Mouse (Mus musculus) MEL-GATA-1-ER (cell line): Measurements from ENCODE around the gene Gm44511.
"Not testable (repeated sequence)": the region's sequence is repeated elsewhere in the genome, so short reads cannot be mapped to it uniquely, and the experiment has no call there.

Experiments
- DNase-seq: peaks from one replicate; pipeline ENCODE4 v3.0.0-alpha.2; 2012; ENCODE audit warnings: low read depth; ENCODE audit errors: extremely low read depth

Gm44511 gene

DNA sequence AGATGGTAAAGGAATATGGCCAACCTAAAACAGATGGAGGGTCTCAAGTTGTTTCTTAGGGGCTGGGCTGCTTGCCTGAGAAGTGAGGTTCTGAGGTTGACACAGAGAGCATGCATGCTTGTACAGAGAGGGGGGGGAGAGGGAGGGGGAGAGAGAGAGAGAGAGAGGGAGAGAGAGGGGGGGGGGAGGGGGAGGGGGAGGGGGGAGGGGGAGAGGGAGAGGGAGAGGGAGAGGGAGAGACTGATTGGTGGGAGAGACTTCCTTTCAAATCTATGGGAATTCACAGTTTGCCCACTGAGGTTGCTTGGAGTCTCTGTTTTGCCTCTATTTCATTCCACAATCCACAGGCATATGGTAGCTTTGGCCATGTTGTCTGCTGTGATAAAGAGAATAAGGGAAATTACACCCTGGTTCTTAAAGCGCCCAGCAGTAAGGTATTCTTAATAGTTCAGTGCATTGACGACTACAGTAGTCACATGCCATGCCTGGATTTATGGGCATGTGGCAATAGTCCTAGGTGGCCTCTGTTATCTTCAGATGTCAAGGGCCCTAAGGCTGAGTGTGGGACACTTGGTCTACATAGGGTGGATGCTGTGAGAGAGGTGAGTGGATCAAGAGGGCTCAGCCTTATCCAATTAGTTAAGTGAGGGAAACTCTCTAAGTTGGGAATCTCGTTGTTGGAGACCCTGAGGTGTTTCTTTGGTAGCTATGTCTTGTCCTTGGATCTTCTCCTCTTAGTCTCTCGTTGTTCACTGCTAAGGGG lies 15.4 kb upstream of the Gm44511 start:
- no peak for DNase-seq

DNA sequence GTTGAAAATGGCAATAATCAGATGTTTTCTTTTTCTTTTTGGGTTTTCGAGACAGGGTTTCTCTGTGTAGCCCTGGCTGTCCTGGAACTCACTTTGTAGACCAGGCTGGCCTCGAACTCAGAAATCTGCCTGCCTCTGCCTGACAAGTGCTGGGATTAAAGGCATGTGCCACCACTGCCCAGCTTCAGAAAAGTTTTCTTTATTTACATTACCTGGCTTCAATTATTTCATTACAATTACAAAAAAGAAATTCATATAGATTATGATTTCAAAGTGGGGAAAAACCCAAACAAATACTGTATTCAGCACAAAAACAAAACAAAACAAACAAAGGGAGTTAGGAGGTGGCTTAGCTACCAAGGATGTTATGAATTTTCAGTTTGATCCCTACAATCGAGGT lies 14.6 kb upstream of the Gm44511 start:
- not testable (repeated sequence) for DNase-seq

DNA sequence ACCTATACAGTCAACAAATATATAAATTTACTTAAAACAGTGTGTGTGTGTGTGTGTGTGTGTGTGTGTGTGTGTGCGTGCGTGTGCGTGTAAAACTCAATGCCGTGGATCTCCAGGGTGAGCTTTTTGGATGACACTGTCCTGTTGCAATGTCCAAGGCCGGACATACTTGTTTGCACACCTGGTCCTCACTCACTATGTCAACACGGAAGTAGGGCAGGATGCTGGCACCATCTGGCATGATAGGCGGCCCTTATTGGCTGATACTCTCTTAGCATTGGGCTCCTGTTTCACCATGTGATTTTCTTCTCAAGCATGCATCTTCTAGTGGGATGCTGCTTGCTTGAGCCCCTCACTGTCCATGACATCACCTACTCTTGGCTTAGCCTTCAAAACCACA lies 13.8 kb upstream of the Gm44511 start:
- no peak for DNase-seq

DNA sequence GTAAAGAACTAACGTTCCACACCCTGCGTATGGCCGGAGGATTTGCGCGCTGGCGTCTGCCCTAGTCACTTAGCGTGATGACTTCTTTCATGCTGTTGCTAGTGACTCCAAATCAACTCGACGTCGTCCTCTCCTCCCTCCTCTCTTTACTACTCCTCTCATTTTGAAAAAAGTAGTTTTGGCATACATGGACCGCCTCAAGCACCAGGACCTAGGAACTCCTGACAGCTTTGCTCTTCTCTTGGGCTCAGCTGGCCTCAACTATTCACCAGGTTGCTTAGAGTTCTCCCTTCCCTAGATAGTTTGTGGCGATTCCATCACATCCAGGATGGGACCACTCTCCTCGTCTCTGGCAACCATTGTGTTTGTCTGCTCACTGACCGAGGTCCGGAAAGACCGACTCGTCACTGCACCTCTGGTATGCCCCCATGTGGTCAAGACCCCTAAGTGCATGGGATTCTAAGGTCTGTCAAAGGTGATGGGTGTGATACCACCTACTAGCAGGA lies 13.2 kb upstream of the Gm44511 start:
- DNase-seq: peak; percentile 78

DNA sequence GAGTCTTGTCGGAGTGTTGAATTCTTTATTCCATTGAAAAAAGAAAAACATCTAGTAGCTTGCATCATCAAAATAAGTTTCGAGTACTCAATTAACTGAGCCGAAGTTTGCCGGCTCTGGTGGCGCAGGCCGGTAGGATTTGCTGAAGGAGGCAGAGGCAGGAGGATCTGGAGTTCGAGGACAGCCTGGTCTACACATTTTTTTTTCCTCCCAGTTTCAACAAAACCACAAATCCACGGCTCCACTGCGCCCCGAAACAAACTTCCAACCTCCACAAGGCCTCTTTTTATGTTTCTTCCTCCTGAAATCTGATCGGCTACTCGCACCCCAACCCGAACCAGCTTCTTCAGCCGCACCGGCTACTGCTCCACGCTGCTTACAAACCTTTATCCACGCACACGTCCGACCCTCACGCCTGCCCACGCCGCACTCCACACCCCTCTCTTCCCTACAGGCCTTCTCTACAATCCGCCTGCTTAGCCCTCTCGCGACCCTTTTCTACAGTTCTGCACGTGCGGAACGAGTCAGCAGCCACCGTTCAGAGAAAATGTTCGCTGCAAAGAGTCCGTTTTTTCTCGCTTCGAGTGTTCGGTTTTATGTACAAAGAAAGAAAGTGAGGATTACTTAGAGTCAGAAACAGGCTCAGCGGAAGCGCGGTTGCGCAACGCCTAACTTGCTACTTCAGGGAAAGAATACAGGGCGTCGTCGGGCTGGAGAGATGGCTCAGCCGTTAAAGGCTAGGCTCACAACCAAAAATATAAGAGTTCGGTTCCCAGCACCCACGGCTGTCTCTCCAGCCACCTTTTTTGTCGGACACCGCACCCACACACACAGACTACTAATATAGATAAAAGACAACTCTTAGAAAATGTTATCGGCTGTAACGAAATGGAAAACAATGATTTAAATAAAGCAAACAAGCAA lies 12.5 kb upstream of the Gm44511 start:
- no peak for DNase-seq

DNA sequence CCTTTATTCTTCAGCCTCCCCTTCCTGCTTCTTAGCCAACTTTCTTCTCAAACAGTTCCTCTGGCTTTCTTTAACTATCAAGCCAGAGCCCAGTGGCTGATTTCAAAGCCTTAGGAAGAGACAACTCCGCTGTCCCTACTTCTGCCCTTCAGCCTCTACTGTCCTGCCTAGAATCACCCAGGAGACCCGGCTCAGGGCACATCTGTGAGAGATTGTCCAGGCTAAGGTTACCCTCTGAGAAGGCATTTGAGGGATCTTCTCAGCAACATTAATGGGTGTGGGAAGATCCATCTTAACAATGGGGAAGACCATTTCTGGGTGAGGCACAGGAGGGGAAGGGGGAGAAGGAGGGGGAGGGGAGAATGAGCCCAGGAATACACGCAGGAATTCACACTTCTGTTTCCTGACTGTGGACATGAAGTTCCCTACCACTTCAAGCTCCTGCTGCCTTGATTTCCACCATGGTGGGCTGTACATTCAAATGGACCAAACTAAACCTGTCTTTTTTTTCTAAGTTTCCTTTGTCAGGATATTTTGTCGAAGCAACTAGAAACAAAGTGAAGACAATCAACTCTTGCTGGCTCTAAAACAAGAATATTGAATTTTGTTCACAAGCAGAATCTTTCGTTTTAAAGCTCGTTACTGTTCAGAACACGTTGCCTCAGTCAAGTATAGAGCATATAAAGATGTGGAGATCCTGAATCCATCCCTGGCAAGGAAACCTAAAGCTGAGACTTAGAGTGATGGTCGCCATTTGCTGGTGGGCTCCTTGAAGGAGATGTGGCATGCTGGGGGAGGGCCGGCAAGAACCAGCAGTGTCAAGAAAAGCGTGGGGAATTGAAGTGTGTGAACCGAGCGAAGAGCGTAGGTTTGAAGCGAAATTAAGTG lies 11.6 kb upstream of the Gm44511 start:
- peak; percentile 73 for DNase-seq

DNA sequence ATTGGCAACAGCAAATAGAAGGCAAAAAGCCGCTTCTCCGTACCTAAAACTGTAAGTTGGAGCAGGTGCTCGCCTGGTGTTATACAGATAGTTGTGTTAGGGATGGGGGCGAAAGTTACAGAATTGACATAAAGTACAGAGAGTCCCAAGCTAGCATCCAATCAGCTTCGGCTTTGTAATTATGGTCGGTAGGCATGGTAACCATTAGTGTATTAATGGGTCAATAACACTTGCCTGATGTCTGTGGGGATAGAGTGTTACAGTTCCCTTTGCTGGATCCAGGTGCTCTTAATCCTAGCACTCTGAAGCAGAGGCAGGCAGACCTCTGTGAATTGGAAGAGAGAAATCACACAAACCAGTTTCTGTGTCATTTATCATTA lies 10.8 kb upstream of the Gm44511 start:
- DNase-seq: peak; percentile 52

DNA sequence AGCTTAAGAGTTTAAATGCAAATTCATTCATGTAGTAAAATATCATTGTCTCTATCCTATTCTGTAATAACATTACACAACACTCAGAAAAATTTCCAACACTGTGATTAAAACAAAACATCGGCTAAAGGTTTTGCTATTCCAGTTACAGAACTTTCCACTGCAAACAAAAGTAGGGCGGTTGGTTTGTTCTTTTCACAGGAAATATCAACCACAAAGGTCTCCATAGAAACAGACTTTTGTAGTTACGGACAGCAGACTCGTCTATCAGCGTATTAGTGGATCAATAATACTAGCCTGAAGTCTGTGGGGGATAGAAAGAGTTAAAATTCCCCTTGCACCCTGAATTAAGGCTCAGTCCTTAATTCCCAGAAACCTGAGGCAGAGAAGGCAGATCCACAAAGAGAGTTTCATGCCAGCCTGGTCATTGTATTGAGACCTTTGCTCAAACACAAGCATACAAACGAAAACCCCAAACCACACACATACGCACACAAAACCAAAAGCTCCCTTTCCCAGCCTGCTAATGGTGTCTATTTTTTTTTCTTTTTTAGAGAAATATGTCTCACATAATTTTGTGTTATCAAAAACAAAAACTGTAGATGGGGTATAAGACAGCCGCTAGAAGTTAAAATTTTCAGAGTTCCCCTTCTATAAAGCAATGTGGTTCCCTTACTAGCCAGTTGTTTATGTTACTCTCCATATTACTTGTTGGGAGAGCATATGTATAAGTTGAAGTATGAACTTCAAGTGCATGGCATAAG lies 10.3 kb upstream of the Gm44511 start:
- no peak for DNase-seq

DNA sequence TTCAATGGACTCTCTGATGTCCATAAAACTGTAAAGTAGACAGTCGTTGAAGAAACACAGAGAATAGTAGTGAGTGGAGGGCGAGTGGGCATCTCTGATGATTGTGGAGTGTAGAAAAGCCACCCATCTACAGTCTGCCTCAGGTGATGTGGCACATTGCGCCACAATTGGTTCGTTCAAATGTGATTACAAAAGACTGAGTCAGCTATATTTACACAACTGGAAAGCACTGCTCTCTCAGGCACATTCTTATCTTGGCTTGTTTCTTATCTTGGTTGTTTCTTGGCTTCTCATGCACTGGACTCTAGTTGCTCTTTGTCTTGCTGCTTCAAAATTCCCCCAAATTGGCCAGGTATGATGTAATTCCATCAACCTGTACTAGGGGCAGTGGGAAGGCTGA lies 9.5 kb upstream of the Gm44511 start:
- no peak for DNase-seq

DNA sequence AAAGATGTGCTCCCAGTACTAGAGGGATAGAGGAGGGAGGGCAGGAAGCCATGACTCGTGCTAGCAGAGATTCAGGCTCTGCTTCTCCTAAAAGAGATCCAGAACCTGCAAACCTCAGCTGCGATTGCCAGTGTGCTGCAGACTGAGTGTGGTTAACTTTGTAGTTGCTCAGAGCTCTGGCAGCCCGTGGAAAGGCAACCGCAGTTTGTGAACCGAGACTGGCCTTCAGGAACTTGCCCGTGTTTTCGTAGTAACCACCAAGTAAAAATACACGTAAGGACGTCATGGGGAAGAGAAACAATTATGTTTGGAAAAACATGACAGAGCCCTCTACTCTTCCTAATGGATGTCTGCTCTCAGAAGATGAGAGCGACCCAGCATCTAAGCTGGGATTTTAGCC lies 6.9 kb upstream of the Gm44511 start:
- no peak for DNase-seq

DNA sequence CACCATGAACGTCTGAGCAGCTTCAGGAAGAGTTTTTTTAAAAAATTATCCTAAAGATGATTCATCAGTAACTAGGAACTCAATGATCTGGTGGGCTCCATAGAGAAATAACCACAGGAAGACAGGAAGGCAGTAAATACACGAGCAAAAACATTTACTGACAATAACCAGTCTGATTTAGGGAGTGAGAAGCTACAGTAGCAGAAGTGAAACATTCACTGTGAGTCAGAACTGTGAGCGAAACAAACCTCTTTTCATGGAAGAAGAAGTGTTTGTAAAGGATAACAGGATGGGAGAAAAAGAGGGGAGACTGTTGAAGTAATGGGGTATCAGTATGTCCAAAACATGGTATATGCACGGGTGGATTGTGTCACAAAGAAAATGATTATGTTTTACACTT lies 3.7 kb upstream of the Gm44511 start:
- no peak for DNase-seq

DNA sequence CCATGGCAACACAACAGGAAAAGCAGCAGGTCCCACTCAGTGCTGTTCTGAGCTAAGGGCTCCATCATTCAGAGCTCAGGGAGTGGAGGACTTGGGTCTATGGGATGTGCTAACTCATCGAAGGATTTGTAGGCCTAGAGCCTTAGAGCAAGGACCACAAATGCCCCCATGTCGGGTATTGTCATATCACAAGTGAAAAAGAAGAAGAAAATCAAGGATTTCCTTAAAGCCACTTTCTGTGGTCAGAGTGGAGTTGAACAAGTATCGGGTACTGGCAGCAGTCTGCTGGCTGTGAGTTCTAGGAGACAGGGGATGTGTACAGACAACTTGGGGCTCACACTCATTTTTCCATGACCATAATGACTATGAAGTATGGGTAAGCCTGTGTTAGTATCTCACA lies 666 bp upstream of the Gm44511 start:
- DNase-seq: no peak

DNA sequence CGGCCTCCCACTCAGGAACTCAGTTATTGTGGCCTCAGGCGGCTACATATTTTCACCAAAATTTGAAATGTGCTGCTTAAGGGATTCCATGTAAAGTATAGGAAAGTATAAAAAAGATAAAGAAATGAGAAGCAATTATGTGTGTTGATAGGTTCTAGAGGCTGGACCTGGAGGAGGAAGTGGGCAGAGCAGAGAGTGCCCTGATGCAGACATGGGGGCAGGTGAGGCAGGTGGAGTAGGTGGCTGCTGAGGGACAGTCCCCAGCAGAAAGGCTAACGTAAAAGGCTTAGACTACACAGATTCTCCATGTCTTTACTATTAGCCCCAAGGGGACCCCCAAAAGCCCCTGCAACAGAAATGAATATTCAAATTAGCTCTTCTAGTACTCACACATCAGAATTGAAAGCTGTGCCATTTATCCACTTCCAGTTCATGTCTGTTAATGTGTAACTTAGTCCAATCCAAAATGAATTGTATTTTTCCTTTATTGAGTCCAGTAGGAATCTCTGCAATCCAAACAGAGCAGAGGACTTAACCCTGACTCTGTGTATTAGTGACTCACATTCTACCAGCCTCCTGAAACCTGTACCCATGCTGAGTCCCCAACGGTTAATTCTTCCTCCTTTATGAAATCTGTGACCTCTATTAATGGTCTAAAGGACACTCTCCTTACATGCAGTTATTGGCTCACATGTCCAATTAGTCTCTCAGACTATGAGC lies 7.9 kb downstream of the Gm44511 start:
- no peak for DNase-seq

DNA sequence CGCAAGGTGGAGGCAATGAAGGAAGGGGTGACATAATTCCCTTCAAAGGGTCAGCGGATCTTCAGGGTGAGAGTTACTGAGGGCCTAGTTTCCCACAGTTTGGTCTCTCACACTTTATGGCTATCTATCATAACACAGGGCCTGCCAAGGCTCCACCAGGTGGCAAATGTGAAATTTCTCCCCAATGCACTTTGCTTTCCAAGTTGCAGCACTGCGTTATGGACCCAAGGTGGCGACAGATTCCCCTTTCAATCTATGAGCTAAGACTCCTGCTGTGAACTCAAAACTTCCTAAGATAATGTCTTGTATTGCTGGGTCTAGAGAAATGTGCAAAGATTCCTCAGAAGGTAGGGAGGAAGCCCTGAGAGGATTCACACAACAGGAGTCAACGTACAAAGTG lies 17.6 kb downstream of the Gm44511 start:
- DNase-seq: no peak

DNA sequence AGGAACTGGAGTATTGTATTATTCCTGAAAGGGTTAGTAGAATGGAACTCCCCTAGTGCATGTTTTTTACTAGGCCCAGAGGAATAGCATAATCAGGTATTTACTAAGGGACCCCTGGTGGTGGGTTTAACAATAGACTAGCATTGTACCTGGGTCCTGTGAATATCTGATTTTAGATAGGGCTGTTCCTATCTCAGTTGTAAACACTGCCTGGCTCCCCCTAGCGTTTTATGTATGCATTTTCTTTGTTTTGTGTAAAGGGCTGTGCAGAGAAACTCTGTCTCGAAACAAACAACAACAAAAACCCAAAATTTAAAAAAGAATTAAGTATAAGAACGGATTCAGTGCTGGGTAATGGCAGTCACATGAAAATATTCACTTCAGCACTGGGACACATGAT lies 19.1 kb downstream of the Gm44511 start:
- DNase-seq: no peak

DNA sequence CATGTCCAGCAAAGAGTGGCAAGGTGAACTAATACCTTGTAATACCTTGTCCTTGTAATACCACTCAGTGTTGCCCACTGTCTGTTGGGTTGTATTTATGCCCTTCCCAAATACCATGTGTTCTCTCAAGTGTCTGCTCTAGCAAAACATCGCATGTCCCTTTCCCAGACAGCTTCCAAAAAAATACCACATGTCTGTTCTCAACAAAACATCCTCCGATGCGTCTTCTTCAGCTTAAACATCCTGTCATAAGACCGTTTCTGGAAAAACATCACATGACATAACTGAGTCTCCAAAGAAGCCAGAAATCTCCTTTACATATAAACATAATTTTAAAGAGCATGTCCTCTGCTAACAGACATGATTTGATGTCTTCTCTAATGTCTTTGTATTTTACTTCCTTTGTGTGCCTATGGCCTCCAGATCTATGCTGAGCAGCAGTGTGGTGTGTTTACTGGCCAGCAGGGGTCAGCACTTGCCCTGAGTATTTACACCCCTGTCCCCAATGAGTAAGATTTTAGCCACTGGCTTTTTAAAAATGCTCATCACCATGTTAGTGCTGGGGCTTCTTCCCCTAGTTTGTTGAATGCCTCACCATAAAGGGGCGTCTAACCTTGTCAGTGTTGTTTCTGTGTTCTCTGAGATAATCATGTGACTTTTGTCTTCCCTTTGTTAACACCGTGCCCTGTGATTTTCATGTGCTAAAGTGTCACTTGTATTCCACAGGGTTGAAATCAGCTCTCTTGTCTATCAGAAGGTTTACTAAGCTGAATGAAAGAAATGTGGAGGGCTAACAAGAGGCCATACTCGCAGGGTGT lies 21.1 kb downstream of the Gm44511 start:
- DNase-seq: peak; percentile 54

DNA sequence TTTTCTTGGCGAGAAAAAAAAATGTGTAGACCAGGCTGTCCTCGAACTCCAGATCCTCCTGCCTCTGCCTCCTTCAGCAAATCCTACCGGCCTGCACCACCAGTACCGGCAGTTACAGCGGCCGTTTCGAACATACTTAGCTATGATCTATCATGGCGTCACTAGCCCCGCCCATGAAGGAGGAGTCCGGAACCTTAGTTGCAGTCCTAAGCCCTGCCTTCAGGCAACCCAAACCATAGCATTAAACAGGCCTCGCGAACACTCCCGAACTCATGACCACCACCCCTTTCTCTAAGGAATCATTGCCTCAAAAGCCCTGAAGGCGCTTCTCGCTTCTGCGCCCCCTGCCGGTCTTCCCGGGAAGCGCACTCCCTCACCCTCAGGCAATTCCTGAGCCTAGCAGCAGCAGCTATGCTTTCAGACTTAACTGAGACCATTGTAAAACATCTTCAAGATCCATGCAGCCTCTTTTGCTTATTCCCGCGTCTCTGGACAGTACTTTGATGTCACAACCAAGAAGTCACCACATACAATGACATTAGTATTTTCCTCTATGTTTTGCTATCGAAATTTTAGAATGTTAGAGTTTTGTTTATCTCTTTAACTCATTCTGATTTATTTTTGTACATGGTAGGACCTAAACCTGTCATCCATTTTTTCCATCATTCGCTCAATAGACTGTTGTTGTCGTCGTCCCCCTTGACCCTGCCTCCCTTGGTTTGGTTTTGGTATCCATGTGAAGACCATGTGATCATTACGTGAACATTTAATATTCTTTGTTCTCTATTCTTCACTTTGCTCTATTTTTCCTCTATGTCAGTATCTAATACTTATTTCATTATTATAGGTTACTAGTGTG lies 22.9 kb downstream of the Gm44511 start:
- DNase-seq: peak; percentile 96

DNA sequence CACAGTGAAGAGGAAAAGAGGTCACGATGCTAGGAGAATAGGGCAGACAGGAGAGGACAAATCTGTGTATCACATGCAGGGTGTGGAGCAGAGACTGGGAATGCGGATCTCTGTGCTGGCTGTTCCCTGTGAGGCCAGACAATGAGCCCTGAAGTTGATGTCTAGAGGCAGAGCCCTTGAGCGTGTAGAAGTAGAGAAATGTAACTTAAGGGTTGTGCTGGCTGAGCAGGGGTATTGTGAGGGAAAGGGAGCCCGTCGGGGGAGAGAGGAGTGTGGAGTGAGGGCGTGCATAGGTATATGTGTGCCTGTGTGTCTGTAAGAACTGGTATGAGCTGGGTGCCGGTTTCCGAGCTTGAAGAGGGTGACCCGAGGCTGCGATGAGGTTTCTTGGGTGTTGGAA lies 23.6 kb downstream of the Gm44511 start:
- DNase-seq: no peak
